Mouse (Mus musculus) hindbrain, postnatal 0 days (tissue): ENCODE measurements at regions not wholly inside any gene's neighbourhood (a gene's known extent, or its start where the extent isn't known, plus 50 kb on each side); places are given as distances from the start of the nearest gene placed in this dataset.

Source experiments
- ATAC-seq: fragments of 200-750 bp; cut with Nextera tagmentation; 2 replicates; pipeline ENCODE4 v1.8.0; 2017; ENCODE audit warnings: mild to moderate bottlenecking, moderate TSS enrichment, moderate library complexity
- DNase-seq: peaks from one replicate; pipeline ENCODE4 v3.0.0-alpha.2; 2015; ENCODE audit warnings: low spot score
- H3K27ac ChIP-seq: fragments of 300-500 bp; sonication (generic); 2 replicates; pipeline ENCODE4 v1.5.1; 2014; ENCODE audit warnings: mild to moderate bottlenecking
- H3K27me3 ChIP-seq: fragments of 300-500 bp; sonication (generic); 2 replicates; pipeline ENCODE4 v1.6.1; 2014; ENCODE audit warnings: low read length, mixed read lengths; ENCODE audit not compliant: insufficient read depth
- H3K36me3 ChIP-seq: fragments of 300-500 bp; sonication (generic); 2 replicates; pipeline ENCODE4 v1.6.1; 2014; ENCODE audit warnings: low read length, mixed read lengths; ENCODE audit not compliant: insufficient read depth
- H3K4me1 ChIP-seq: fragments of 300-500 bp; sonication (generic); 2 replicates; pipeline ENCODE4 v1.6.1; 2014; ENCODE audit warnings: antibody characterized with exemption, low read length, mixed read lengths; ENCODE audit not compliant: insufficient read depth
- H3K4me2 ChIP-seq: fragments of 300-500 bp; sonication (generic); 2 replicates; pipeline ENCODE4 v1.6.1; 2014; ENCODE audit warnings: low read depth, mild to moderate bottlenecking, low read length, moderate library complexity, mixed read lengths
- H3K4me3 ChIP-seq: fragments of 300-500 bp; sonication (generic); 2 replicates; pipeline ENCODE4 v1.5.1; 2014; ENCODE audit warnings: low read length
- H3K9ac ChIP-seq: fragments of 300-500 bp; sonication (generic); replicated peaks from 2 replicates; pipeline ENCODE4 v1.6.1; 2014; ENCODE audit warnings: mild to moderate bottlenecking, low read length, moderate library complexity, mixed read lengths
- H3K9me3 ChIP-seq: fragments of 300-500 bp; sonication (generic); 2 replicates; pipeline ENCODE4 v1.6.1; 2016; ENCODE audit warnings: low read length, mixed read lengths
- CTCF ChIP-seq: IDR thresholded peaks from 2 replicates; pipeline ENCODE4 v1.5.1; 2016; ENCODE audit warnings: antibody characterized with exemption, control low read depth, low read depth
- WGBS: fragments of 180-500 bp; shearing (Covaris S2); extraction: QIAGEN DNeasy Blood & Tissue Kit; methylation state at CpG from one replicate; pipeline ENCODE4 v1.1.7; 2014; 5-methylcytosine and 5-hydroxymethylcytosine counted together

DNA sequence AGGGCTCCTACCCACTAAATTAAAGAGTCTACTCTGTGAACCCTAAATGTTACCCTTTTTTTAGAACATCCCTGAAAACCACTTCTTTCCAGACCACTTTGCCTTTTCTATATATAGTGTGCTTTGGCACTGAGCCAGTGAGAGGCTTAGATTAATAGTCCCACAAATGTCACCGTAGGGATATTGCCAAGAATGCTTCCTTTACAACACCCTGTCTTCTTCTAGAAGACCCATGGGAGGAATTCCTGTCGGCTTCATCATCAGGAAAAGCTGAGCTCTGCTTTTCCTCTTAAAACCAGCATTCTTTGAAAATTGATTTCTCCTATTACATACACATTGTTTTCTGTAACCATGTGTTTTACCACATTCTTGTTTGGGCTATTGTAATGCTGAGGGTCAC is 768.1 kb downstream of the Gm9195 start:
- H3K4me1 ChIP-seq: no peaks in the 10 kb centered on the region
- WGBS: 36% methylated on average over 2 of the region's 2 CpGs
- TF ChIP-seq CTCF: no peak

DNA sequence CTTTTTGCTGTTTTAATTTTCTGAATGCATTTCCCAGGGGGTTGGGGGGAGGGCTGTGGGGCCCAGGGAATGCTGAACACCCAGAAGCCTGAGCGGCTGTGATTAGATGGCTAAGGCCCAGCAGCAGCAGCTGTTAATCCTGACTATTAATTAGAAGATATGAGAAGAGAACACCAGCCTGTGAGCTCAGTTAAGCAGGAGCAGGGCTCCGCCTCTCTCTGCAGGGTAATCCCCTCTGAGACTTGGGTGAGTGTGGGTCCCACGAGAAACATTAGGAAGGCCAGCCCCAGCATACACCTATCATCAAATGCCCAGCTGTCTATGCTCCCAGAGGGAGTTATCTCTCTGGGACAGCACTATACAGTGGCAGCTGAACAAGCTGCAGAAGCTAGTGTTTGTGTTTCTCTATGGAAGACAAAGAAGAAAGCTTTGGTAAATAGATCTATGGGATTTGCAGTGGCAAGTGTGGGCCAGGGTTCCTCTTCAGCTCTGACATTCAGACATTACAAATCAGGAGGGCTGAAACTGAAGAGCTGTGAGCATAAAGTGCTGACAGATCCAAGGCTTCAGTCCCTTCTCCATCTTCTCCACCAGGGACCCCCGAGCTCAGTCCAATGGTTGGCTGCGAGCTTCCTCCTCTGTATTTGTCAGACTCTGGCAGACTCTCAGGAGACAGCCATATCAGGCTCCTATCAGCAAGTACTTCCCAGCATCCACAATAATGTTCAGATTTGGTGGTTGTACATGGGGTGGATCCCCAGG is 781.9 kb downstream of the Gm9195 start:
- no peak for DNase-seq
- Histone ChIP-seq H3K36me3 (no peaks in the 10 kb centered on the region), H3K27ac (no peak overlapping the region; the same call in 1 of the 2 replicates)

More for the DNA sequence above, 768.1 kb downstream of the Gm9195 start:
- ATAC-seq (no peak), DNase-seq (no peak)
- H3K27ac ChIP-seq: no peak overlapping the region
- H3K9ac ChIP-seq: no peak overlapping the region
- H3K4me2 ChIP-seq: no peak overlapping the region
- H3K36me3 ChIP-seq: no peaks in the 10 kb centered on the region
- H3K4me3 ChIP-seq: no peak overlapping the region
- no peaks in the 10 kb centered on the region for H3K9me3 ChIP-seq
- H3K27me3 ChIP-seq: no peaks in the 10 kb centered on the region

DNA sequence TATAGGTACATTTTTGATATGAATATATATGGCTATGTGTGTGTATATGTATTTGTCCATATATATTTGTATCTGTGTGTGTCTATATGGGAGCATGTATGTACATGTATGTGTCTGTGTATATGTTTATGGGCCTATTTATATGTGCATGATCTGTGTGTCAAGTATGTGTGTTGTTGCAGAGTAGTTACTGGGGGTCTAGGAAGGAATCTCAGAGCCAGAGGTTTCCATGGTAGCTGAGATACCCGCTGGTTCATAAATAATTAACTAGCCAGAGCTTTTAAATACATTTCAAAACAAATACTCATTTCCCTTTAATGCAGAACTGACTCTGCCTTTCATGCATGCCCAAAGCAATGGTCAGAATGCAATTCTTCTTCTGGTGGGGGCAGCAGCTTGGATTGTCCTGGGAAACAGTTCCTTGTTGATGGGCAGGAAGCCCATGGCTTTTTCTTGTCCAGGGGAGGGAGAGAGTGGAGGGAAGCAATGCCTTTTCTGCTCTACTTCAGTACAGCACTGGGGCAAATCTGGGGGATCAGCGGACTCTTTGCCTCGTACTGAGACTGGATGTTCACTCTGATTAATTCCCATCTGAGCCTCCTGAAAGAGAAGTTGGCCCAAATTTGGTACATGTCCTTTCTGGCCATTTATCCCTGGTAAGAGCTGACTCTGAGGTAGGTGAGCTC is 798.7 kb downstream of the Gm9195 start:
- Histone ChIP-seq H3K4me1 (peaks cover 6% of the 10 kb centered on the region; the same call in 1 of the 2 replicates), H3K9me3 (no peaks in the 10 kb centered on the region), H3K4me2 (no peak overlapping the region), H3K27me3 (no peaks in the 10 kb centered on the region), H3K4me3 (no peak overlapping the region), H3K9ac (no peak overlapping the region), H3K36me3 (no peaks in the 10 kb centered on the region), H3K27ac (no peak overlapping the region)
- TF ChIP-seq CTCF: no peak
- ATAC-seq (peak; percentile 40; the same call in 1 of the 2 replicates), DNase-seq (peak; percentile 38)
- WGBS: 31% methylated on average over 3 of the region's 3 CpGs

More for the DNA sequence above, 781.9 kb downstream of the Gm9195 start:
- 59% methylated on average over 5 of the region's 5 CpGs for WGBS
- Histone ChIP-seq H3K9ac (no peak overlapping the region), H3K4me2 (no peak overlapping the region), H3K4me3 (no peak overlapping the region), H3K27me3 (no peaks in the 10 kb centered on the region), H3K9me3 (no peaks in the 10 kb centered on the region), H3K4me1 (no peaks in the 10 kb centered on the region)
- 0 out of 2 replicates have a peak, but pooled peaks have one; percentile 47 for ATAC-seq
- TF ChIP-seq CTCF: no peak

DNA sequence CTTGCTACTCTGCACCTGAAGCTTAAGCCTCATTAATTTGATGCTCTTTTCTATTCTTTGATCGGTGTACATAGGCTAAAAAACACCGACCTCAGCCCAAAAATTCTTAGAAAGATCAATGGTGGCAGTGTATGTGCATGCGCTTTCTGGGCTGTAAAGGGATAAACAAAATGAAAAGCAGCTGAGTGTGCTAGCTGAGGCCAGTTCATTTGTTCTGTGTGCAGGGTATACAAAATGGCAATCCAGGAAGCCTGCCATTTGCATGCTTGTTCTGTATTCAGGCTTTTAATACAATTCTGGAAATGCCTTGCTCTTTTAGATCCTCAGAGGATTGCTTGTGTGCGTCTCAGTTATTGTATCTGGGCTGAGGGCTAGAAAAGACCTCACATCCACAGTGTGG is 817.1 kb downstream of the Gm9195 start:
- 58% methylated on average over 4 of the region's 4 CpGs for WGBS
- no peak overlapping the region for H3K27ac ChIP-seq
- no peak overlapping the region for H3K4me3 ChIP-seq
- DNase-seq (no peak), ATAC-seq (no peak)
- no peaks in the 10 kb centered on the region for H3K9me3 ChIP-seq
- H3K9ac ChIP-seq: no peak overlapping the region
- H3K27me3 ChIP-seq: no peaks in the 10 kb centered on the region
- H3K4me1 ChIP-seq: no peaks in the 10 kb centered on the region
- TF ChIP-seq CTCF: no peak
- H3K36me3 ChIP-seq: no peaks in the 10 kb centered on the region
- H3K4me2 ChIP-seq: no peak overlapping the region

DNA sequence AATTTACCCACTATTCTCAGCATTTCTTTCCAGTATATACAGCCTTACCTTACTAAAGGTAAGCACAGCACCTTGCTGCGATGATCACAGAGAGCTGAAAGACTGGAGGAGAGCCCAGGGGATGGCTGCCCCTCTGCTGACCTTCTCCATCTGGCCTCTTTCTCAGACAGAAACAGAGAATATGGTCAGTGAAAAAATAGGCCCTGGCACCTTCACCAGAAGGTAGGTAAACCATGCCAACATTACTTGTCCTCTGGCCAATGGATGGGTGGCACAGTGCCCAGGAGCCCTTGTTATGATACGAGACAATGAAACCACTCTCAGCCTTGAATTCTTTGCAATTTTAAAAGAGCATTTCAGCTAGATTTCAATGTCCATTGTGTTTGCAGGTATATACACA is 817.8 kb downstream of the Gm9195 start:
- Histone ChIP-seq H3K36me3 (no peaks in the 10 kb centered on the region), H3K27ac (no peak overlapping the region), H3K27me3 (no peaks in the 10 kb centered on the region), H3K9me3 (no peaks in the 10 kb centered on the region), H3K4me1 (no peaks in the 10 kb centered on the region), H3K4me3 (no peak overlapping the region), H3K9ac (no peak overlapping the region), H3K4me2 (no peak overlapping the region)
- peak; percentile 72 for DNase-seq
- peak; percentile 44; the same call in 1 of the 2 replicates for ATAC-seq
- WGBS: 49% methylated on average over 2 of the region's 2 CpGs
- no peak for TF ChIP-seq CTCF

DNA sequence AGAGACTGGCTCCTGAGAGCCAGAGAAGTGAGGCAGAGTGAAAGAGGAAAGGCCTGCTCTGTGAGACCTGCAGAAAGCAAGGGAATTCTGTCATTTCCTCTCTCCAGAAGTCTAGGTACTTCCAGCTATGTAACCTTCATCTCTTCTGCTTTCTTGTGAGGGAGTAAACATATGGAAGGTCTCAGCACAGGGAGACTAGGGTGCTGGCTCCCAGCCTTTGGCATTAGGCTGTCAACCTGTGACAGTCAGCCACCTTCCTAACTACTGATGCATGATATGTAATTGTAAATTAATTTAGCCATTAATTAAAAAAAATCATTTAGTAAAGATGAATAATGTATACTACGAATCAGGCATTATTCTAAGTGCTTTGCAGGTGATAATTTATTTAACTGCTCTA is 819.2 kb downstream of the Gm9195 start:
- no peak overlapping the region for H3K4me2 ChIP-seq
- H3K9me3 ChIP-seq: no peaks in the 10 kb centered on the region
- H3K27ac ChIP-seq: no peak overlapping the region; the same call in 1 of the 2 replicates
- no peak overlapping the region for H3K9ac ChIP-seq
- DNase-seq: no peak
- H3K27me3 ChIP-seq: no peaks in the 10 kb centered on the region
- no peaks in the 10 kb centered on the region for H3K36me3 ChIP-seq
- H3K4me3 ChIP-seq: no peak overlapping the region
- TF ChIP-seq CTCF: no peak
- 63% methylated on average over 1 of the region's 1 CpGs for WGBS
- H3K4me1 ChIP-seq: no peaks in the 10 kb centered on the region
- ATAC-seq: no peak

DNA sequence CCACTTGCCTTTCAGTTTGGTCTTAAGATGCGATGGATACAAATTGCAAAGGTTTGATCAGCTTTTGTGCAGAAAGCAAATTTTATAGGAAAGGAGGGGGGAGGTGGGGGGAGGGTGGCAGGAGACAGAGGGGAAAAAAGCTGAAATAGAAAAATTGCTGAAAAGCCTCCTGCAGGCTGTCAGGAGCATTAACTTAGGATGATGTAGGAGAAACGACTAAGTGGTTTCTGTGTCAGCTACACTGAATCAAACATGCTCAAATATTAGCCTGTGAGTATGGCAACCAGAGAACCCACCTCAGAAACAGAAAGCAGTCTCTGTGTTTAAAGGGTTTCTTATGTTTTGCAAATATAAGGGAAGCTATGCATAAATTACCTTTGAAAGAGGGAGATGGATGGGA is 819.6 kb downstream of the Gm9195 start:
- no peak overlapping the region for H3K4me2 ChIP-seq

More for the DNA sequence above, 819.6 kb downstream of the Gm9195 start:
- Histone ChIP-seq H3K27ac (no peak overlapping the region; the same call in 1 of the 2 replicates), H3K36me3 (no peaks in the 10 kb centered on the region), H3K4me3 (no peak overlapping the region), H3K27me3 (no peaks in the 10 kb centered on the region), H3K9me3 (no peaks in the 10 kb centered on the region), H3K9ac (no peak overlapping the region), H3K4me1 (no peaks in the 10 kb centered on the region)
- ATAC-seq: no peak
- TF ChIP-seq CTCF: peak; percentile 14; the same call in 1 of the 2 replicates
- 51% methylated on average over 2 of the region's 2 CpGs for WGBS
- peak; percentile 10 for DNase-seq
